Mouse (Mus musculus): ENCODE results near the gene Wrb. TPM values are rescaled to one million over a fixed set of nuclear protein-coding genes. Genes with fewer than 3 reads are reported as not detected.

Wrb gene
- total RNA-seq, 2 experiments from 2014 or later = 14.6 to 15.8 TPM

- intact Hi-C loops (cut with DNase I) = no loop called here
- DNase-seq (ENCODE audit: low spot score) = no peak
These were observed 9.3 kb downstream of the Wrb start for GRCm38 (mm10) chr16:96154476-96154875.

- intact Hi-C loops (cut with DNase I) = loop anchor here (5.0 kb wide), 1 partner anchor 186 kb away; no protein-coding TSS in a partner anchor
- no peak for DNase-seq (ENCODE audit: low spot score)
These were observed 10.8 kb downstream of the Wrb start for GRCm38 (mm10) chr16:96156019-96156418.

GRCm38 (mm10) chr16:96157171-96157570 is 12.0 kb downstream of the Wrb start:
- DNase-seq (ENCODE audit: low spot score) = no peak
- intact Hi-C loops (cut with DNase I) = loop anchor here (5.0 kb wide), 1 partner anchor 185 kb away; no protein-coding TSS in a partner anchor

GRCm38 (mm10) chr16:96158511-96159080 is 13.4 kb downstream of the Wrb start:
- DNase-seq (ENCODE audit: low spot score) = no peak
- intact Hi-C loops (cut with DNase I) = loop anchor here (5.0 kb wide), 1 partner anchor 184 kb away; no protein-coding TSS in a partner anchor

GRCm38 (mm10) chr16:96159091-96159731 is 14.0 kb downstream of the Wrb start:
- peak; percentile 44 for DNase-seq (ENCODE audit: low spot score)
- intact Hi-C loops (cut with DNase I) = loop anchor here (5.0 kb wide), 1 partner anchor 183 kb away; no protein-coding TSS in a partner anchor

- DNase-seq (ENCODE audit: low spot score) = no peak
- intact Hi-C loops (cut with DNase I) = loop anchor here (5.0 kb wide), 1 partner anchor 182 kb away; no protein-coding TSS in a partner anchor
These were observed 14.7 kb downstream of the Wrb start for GRCm38 (mm10) chr16:96159794-96160346.

GRCm38 (mm10) chr16:96160927-96161326 is 15.7 kb downstream of the Wrb start:
- intact Hi-C loops (cut with DNase I) = no loop called here
- DNase-seq (ENCODE audit: low spot score) = no peak

- intact Hi-C loops (cut with DNase I) = no loop called here
- no peak for DNase-seq (ENCODE audit: low spot score)
These were observed 16.1 kb downstream of the Wrb start for GRCm38 (mm10) chr16:96161336-96161735.

- intact Hi-C loops (cut with DNase I) = no loop called here
- DNase-seq (ENCODE audit: low spot score) = no peak
These were observed 20.6 kb downstream of the Wrb start for GRCm38 (mm10) chr16:96165723-96166264.

- no peak for DNase-seq (ENCODE audit: low spot score)
- intact Hi-C loops (cut with DNase I) = no loop called here
These were observed 23.6 kb downstream of the Wrb start for GRCm38 (mm10) chr16:96168837-96169236.

GRCm38 (mm10) chr16:96173648-96174047 is 28.4 kb downstream of the Wrb start:
- intact Hi-C loops (cut with DNase I) = no loop called here
- DNase-seq (ENCODE audit: low spot score) = no peak

- no peak for DNase-seq (ENCODE audit: low spot score)
- intact Hi-C loops (cut with DNase I) = no loop called here
These were observed 30.2 kb downstream of the Wrb start for GRCm38 (mm10) chr16:96175399-96175798.

- intact Hi-C loops (cut with DNase I) = no loop called here
- no peak for DNase-seq (ENCODE audit: low spot score)
These were observed 33.9 kb downstream of the Wrb start for GRCm38 (mm10) chr16:96179156-96179555.

- DNase-seq (ENCODE audit: low spot score) = no peak
- intact Hi-C loops (cut with DNase I) = no loop called here
These were observed 42.4 kb downstream of the Wrb start for GRCm38 (mm10) chr16:96187619-96188018.

GRCm38 (mm10) chr16:96191531-96192506 is 46.6 kb downstream of the Wrb start, which contains the start of gene Lca5l:
TSS of gene Lca5l (minus strand) at chr16:96192271.
- intact Hi-C loops (cut with DNase I) = no loop called here
- DNase-seq (ENCODE audit: low spot score) = peak; percentile 98

GRCm38 (mm10) chr16:96199913-96200701 is 54.9 kb downstream of the Wrb start, which contains the start of gene Sh3bgr:
TSS of gene Sh3bgr (plus strand) at chr16:96200450.
- intact Hi-C loops (cut with DNase I) = no loop called here
- peak; percentile 76 for DNase-seq (ENCODE audit: low spot score)

- no peak for DNase-seq (ENCODE audit: low spot score)
- intact Hi-C loops (cut with DNase I) = no loop called here
These were observed 55.5 kb downstream of the Wrb start for GRCm38 (mm10) chr16:96200702-96201028.

- DNase-seq (ENCODE audit: low spot score) = no peak
- intact Hi-C loops (cut with DNase I) = no loop called here
These were observed 56.5 kb downstream of the Wrb start for GRCm38 (mm10) chr16:96201485-96202232.

All from heart, postnatal 25 days (tissue).